ENCODE assay signal across 18 mouse cellular contexts in genomic region chrX:20929859-20930258, GRCm38 (mm10). TPM values are rescaled to one million over a fixed set of nuclear protein-coding genes. Genes with fewer than 3 reads are reported as not detected.
DNase-seq lines count a peak whose midpoint lies in the region; ATAC-seq and TF ChIP-seq lines count a peak whose summit lies in the region.
"Had no signal": no experiment of that assay in that cellular context is flagged by ENCODE, and none has a peak within 500 bp of the region (broad histone marks: within the 10 kb centered on the region; RNA-seq: fewer than 3 reads in every experiment).

No protein-coding gene starts in this region.

- no peak overlapping the region for H3K9ac ChIP-seq in MEL (ENCODE audit: control insufficient read depth, low read depth, low read length, poor library complexity, severe bottlenecking)
- H3K9ac ChIP-seq: embryonic facial prominence, embryonic 12.5 days; forebrain, embryonic 15.5 days; heart, embryonic 15.5 days; hindbrain, embryonic 14.5 days had no signal

- H3K27me3 ChIP-seq in MEL (ENCODE audit: control insufficient read depth in 1 of 2, insufficient read depth in 2 of 2, low read length in 2 of 2): no peaks in the 10 kb centered on the region
- H3K27me3 ChIP-seq in splenic B cell, adult 2 months (ENCODE audit: control insufficient read depth, insufficient read depth, low read length, poor library complexity, severe bottlenecking): no peaks in the 10 kb centered on the region
- H3K27me3 ChIP-seq: embryonic facial prominence, embryonic 12.5 days; forebrain, embryonic 15.5 days; heart, embryonic 15.5 days had no signal

- no peaks in the 10 kb centered on the region for H3K9me3 ChIP-seq in MEL (replicated peaks; ENCODE audit: insufficient read depth, low read length)
- H3K9me3 ChIP-seq: embryonic facial prominence, embryonic 12.5 days; forebrain, embryonic 15.5 days; G1E; heart, embryonic 15.5 days; hindbrain, embryonic 10.5 days had no signal

- no peak for TF ChIP-seq RAD21 in MEL (IDR thresholded peaks at IDR 0.05; ENCODE audit: low read depth, low read length)

- TF ChIP-seq CTCF in MEL (IDR thresholded peaks at IDR 0.05 in 2 of 3, conservative IDR thresholded peaks at IDR 0.05 in 1 of 3; ENCODE audit: control insufficient read depth in 1 of 3, insufficient read depth in 1 of 3, low read depth in 2 of 3, low read length in 3 of 3, poor library complexity in 1 of 3, severe bottlenecking in 1 of 3): no peak

- H3K4me3 ChIP-seq in MEL (ENCODE audit: control insufficient read depth in 1 of 2, insufficient read depth in 1 of 2, low read depth in 2 of 2, low read length in 2 of 2): no peak overlapping the region
- H3K4me3 ChIP-seq: embryonic facial prominence, embryonic 12.5 days; forebrain, embryonic 15.5 days; heart, adult 2 months; heart, embryonic 15.5 days; hindbrain, embryonic 10.5 days had no signal

- DNase-seq in lung, postnatal 36 days: peak; percentile 11
- DNase-seq in lung, postnatal 14 days: no peak
- peak; percentile 30 for DNase-seq in MEL (ENCODE audit: low read depth, low spot score)
- peak; percentile 33 for DNase-seq in splenic B cell, adult 2 months (ENCODE audit: low read depth, low spot score)
- no peak for DNase-seq in right cerebral cortex, postnatal 10 days (ENCODE audit: low spot score in 2 of 2)
- no peak for DNase-seq in layer of hippocampus, adult 18-20 months (ENCODE audit: low spot score in 2 of 2)
- DNase-seq: adrenal gland, postnatal 14 days; cerebellum, adult 18-20 months; cerebellum, postnatal 10 days; heart, adult 2 months; heart, postnatal 14 days had no signal

- peaks cover 0 to 14% of the 10 kb centered on the region in 2 experiments; a peak in 2 of 4 replicates for H3K36me3 ChIP-seq in MEL (ENCODE audit: control insufficient read depth in 1 of 2, insufficient read depth in 2 of 2, low read length in 2 of 2)
- no peaks in the 10 kb centered on the region for H3K36me3 ChIP-seq in splenic B cell, adult 2 months (ENCODE audit: control insufficient read depth, insufficient read depth, low read length, poor library complexity, severe bottlenecking)
- H3K36me3 ChIP-seq: heart, embryonic 15.5 days had no signal

- TF ChIP-seq EP300 in MEL (IDR thresholded peaks at IDR 0.05; ENCODE audit: low read depth in 1 of 2, low read length in 2 of 2): no peak

- H3K27ac ChIP-seq in MEL (ENCODE audit: control insufficient read depth, low read depth, low read length): no peak overlapping the region
- H3K27ac ChIP-seq: embryonic facial prominence, embryonic 12.5 days; forebrain, embryonic 15.5 days; heart, adult 2 months; heart, embryonic 15.5 days; hindbrain, embryonic 10.5 days; hindbrain, embryonic 14.5 days had no signal

- TF ChIP-seq POLR2A in MEL (IDR thresholded peaks at IDR 0.05; ENCODE audit: control insufficient read depth in 1 of 2, insufficient read depth in 1 of 2, low read depth in 1 of 2, low read length in 2 of 2, poor library complexity in 1 of 2): no peak

- ATAC-seq in hematopoietic stem cell, adult 5-6 weeks (replicated peaks in 1 of 2; ENCODE audit: insufficient read depth in 1 of 2, low FRiP score in 2 of 2, low TSS enrichment in 1 of 2, low read depth in 1 of 2, poor library complexity in 2 of 2, severe bottlenecking in 2 of 2): peak; percentile 50 to 59
- ATAC-seq: forebrain, embryonic 15.5 days had no signal

- peaks cover 2 to 12% of the 10 kb centered on the region in 2 experiments; a peak in 3 of 4 replicates for H3K4me1 ChIP-seq in MEL (ENCODE audit: control insufficient read depth in 1 of 2, insufficient read depth in 2 of 2, low read length in 2 of 2)
- H3K4me1 ChIP-seq: embryonic facial prominence, embryonic 12.5 days; forebrain, embryonic 15.5 days; heart, embryonic 15.5 days; hindbrain, embryonic 10.5 days had no signal

- H3K79me2 ChIP-seq in MEL (ENCODE audit: control insufficient read depth, insufficient read depth, low read length, poor library complexity): no peaks in the 10 kb centered on the region

TF ChIP-seq in MEL, 35 proteins besides CTCF, POLR2A, EP300 and RAD21:
- TF ChIP-seq UBTF (IDR thresholded peaks at IDR 0.05; ENCODE audit: borderline replicate concordance, insufficient read depth, low read depth, low read length) (no peak), MYB (IDR thresholded peaks at IDR 0.05; ENCODE audit: low read depth, low read length) (no peak), POLR2AphosphoS2 (IDR thresholded peaks at IDR 0.05; ENCODE audit: low read length) (no peak), TAL1 (IDR thresholded peaks at IDR 0.05; ENCODE audit: low read length) (0 out of 2 replicates have a peak, but pooled peaks have one; percentile 9), USF2 (IDR thresholded peaks at IDR 0.05; ENCODE audit: borderline replicate concordance in 1 of 2, insufficient read depth in 1 of 2, low read depth in 1 of 2, low read length in 2 of 2) (no peak)

RNA-seq across cellular contexts. Expression of gene Cfp, which starts 1.5 kb away (rescaled TPM):
- 2.0 and 2.6 TPM in 2 replicates for total RNA-seq in MEL (2012; rRNA removed)
- 10 to 100 TPM in 1 of 2 experiments, not detected in 1; 11.4 TPM for polyA plus RNA-seq in MEL (2012; ENCODE audit: insufficient read depth in 1 of 2, insufficient read length in 2 of 2, low read depth in 1 of 2, low replicate concordance in 2 of 2, missing spikeins in 1 of 2)
- 10.0 and 17.5 TPM in 2 replicates for total RNA-seq in hematopoietic stem cell, adult 5-6 weeks (2017)
- 10 to 100 TPM; 15.2 to 16.8 TPM for total RNA-seq in layer of hippocampus, adult 18-20 months (2021)

RNA-seq across cellular contexts. Expression of gene Syn1, which starts 9.1 kb away (rescaled TPM):
- total RNA-seq in MEL (2012; rRNA removed): 0.08 TPM in 1 of 2 replicates, not detected in the other
- polyA plus RNA-seq in MEL (2012; ENCODE audit: insufficient read depth in 1 of 2, insufficient read length in 2 of 2, low read depth in 1 of 2, low replicate concordance in 2 of 2, missing spikeins in 1 of 2): under 1 TPM in 1 of 2 experiments, not detected in 1; 0.22 TPM
- not detected in 2 replicates for total RNA-seq in hematopoietic stem cell, adult 5-6 weeks (2017)
- 100 to 1,000 TPM; 418 to 424 TPM for total RNA-seq in layer of hippocampus, adult 18-20 months (2021)
- total RNA-seq: G1E had no signal
- polyA plus RNA-seq: G1E had no signal

RNA-seq across cellular contexts. Expression of gene Elk1, which starts 20.5 kb away (rescaled TPM):
- total RNA-seq in MEL (2012; rRNA removed): 5.4 and 6.1 TPM in 2 replicates
- polyA plus RNA-seq in MEL (2012; ENCODE audit: insufficient read depth in 1 of 2, insufficient read length in 2 of 2, low read depth in 1 of 2, low replicate concordance in 2 of 2, missing spikeins in 1 of 2): 10 to 100 TPM in 1 of 2 experiments, not detected in 1; 12.5 TPM
- total RNA-seq in hematopoietic stem cell, adult 5-6 weeks (2017): 4.4 and 6.7 TPM in 2 replicates
- 10 to 100 TPM; 74.0 to 90.1 TPM for total RNA-seq in layer of hippocampus, adult 18-20 months (2021)

RNA-seq across cellular contexts. Expression of gene Uxt, which starts 32.0 kb away (rescaled TPM):
- total RNA-seq in MEL (2012; rRNA removed): 62.3 and 78.8 TPM in 2 replicates
- polyA plus RNA-seq in MEL (2012; ENCODE audit: insufficient read depth in 1 of 2, insufficient read length in 2 of 2, low read depth in 1 of 2, low replicate concordance in 2 of 2, missing spikeins in 1 of 2): 10 to 100 TPM in 1 of 2 experiments, not detected in 1; 88.8 TPM
- total RNA-seq in hematopoietic stem cell, adult 5-6 weeks (2017): 20.3 and 39.4 TPM in 2 replicates
- total RNA-seq in layer of hippocampus, adult 18-20 months (2021): 10 to 100 TPM; 10.8 to 11.8 TPM

RNA-seq across cellular contexts. Expression of gene Timp1, which starts 59.9 kb away (rescaled TPM):
- 0.27 TPM in 1 of 2 replicates, not detected in the other for total RNA-seq in MEL (2012; rRNA removed)
- under 1 TPM in 1 of 2 experiments, not detected in 1; 0.49 TPM for polyA plus RNA-seq in MEL (2012; ENCODE audit: insufficient read depth in 1 of 2, insufficient read length in 2 of 2, low read depth in 1 of 2, low replicate concordance in 2 of 2, missing spikeins in 1 of 2)
- not detected in 2 replicates for total RNA-seq in hematopoietic stem cell, adult 5-6 weeks (2017)
- not detected for total RNA-seq in layer of hippocampus, adult 18-20 months (2021)
- total RNA-seq: G1E had no signal
- polyA plus RNA-seq: G1E had no signal

Comparison
In these comparisons a context has a peak if more than half of its experiments do, and no peak if none do; other contexts are left out.
1. DNase-seq: peak in lung, postnatal 36 days (single experiment), MEL (single experiment) and splenic B cell, adult 2 months (single experiment); none in lung, postnatal 14 days (single experiment), right cerebral cortex, postnatal 10 days (0 of 2) and layer of hippocampus, adult 18-20 months (0 of 2).
2. RNA of gene Syn1, which starts 9.1 kb away (total RNA-seq): 418 to 424 TPM in layer of hippocampus, adult 18-20 months; 0.08 TPM in MEL and not detected in hematopoietic stem cell, adult 5-6 weeks; every median in the first group is over 100 times any median in the second.